Mouse (Mus musculus) heart, embryonic 16.5 days (tissue): ENCODE results near the gene Prkrip1. TPM values are rescaled to one million over a fixed set of nuclear protein-coding genes. Genes with fewer than 3 reads are reported as not detected.

Experiments used
- ATAC-seq: fragments of 200-750 bp; cut with Nextera tagmentation; replicated peaks from 2 replicates; pipeline ENCODE4 v1.8.0; 2017; ENCODE audit warnings: moderate number of reproducible peaks; ENCODE audit not compliant: insufficient read depth, low FRiP score; ENCODE audit errors: extremely low read depth
- H3K27ac ChIP-seq: fragments of 300-500 bp; sonication (generic); 2 replicates; pipeline ENCODE4 v1.5.1; 2014; ENCODE audit warnings: mild to moderate bottlenecking, low read length, control low read depth, moderate library complexity
- H3K27me3 ChIP-seq: fragments of 300-500 bp; sonication (generic); 2 replicates; pipeline ENCODE4 v1.6.1; 2014; ENCODE audit warnings: low read length, mixed read lengths; ENCODE audit not compliant: control insufficient read depth, insufficient read depth
- H3K36me3 ChIP-seq: fragments of 300-500 bp; sonication (generic); 2 replicates; pipeline ENCODE4 v1.6.1; 2014; ENCODE audit not compliant: control insufficient read depth, insufficient read depth
- H3K4me1 ChIP-seq: fragments of 300-500 bp; sonication (generic); 2 replicates; pipeline ENCODE4 v1.6.1; 2014; ENCODE audit warnings: low read length, mixed read lengths; ENCODE audit not compliant: control insufficient read depth, insufficient read depth
- H3K4me2 ChIP-seq: fragments of 300-500 bp; sonication (generic); 2 replicates; pipeline ENCODE4 v1.6.1; 2014; ENCODE audit warnings: low read depth, mild to moderate bottlenecking, control low read depth, low read length
- H3K4me3 ChIP-seq: fragments of 300-500 bp; sonication (generic); 2 replicates; pipeline ENCODE4 v1.5.1; 2014; ENCODE audit warnings: mild to moderate bottlenecking, control low read depth, low read length
- H3K9ac ChIP-seq: fragments of 300-500 bp; sonication (generic); 2 replicates; pipeline ENCODE4 v1.6.1; 2014; ENCODE audit warnings: low read length, control low read depth
- H3K9me3 ChIP-seq: fragments of 300-500 bp; sonication (generic); replicated peaks from 2 replicates; pipeline ENCODE4 v1.6.1; 2016; ENCODE audit warnings: low read length; ENCODE audit not compliant: control insufficient read depth
- WGBS: fragments of 180-500 bp; shearing (Covaris S2); extraction: QIAGEN DNeasy Blood & Tissue Kit; methylation state at CpG from one replicate; pipeline ENCODE4 v1.1.7; 2014; 5-methylcytosine and 5-hydroxymethylcytosine counted together
- polyA plus RNA-seq: library from polyadenylated mRNA; unstranded; fragments of >200 nt; fragmentation: Nextera tagmentation; extraction: Ambion mirVana; gene quantifications from 2 replicates; pipeline ENCODE4 v1.2.1, GENCODE M21; 2015

Gene Prkrip1
- polyA plus RNA-seq, 1 experiment from 2014 or later: 37.7 TPM

GRCm38 (mm10) chr5:136240381-136240780, 41.6 kb upstream of the Prkrip1 start:
- H3K27me3 ChIP-seq: peaks cover 39% of the 10 kb centered on the region

GRCm38 (mm10) chr5:136237607-136238006, 38.8 kb upstream of the Prkrip1 start:
- 4% methylated on average over 19 of the region's 19 CpGs for WGBS
- no peak for ATAC-seq

More at GRCm38 (mm10) chr5:136240381-136240780, 41.6 kb upstream of the Prkrip1 start:
- H3K27ac ChIP-seq: no peak overlapping the region
- no peak for ATAC-seq
- peaks cover 9% of the 10 kb centered on the region for H3K4me1 ChIP-seq
- no peak overlapping the region for H3K4me3 ChIP-seq
- H3K4me2 ChIP-seq: no peak overlapping the region
- H3K9ac ChIP-seq: no peak overlapping the region
- H3K9me3 ChIP-seq: no peaks in the 10 kb centered on the region
- H3K36me3 ChIP-seq: no peaks in the 10 kb centered on the region
- WGBS: 48% methylated on average over 1 of the region's 1 CpGs

GRCm38 (mm10) chr5:136236611-136237010, 37.8 kb upstream of the Prkrip1 start:
- Histone ChIP-seq H3K27ac (no peak overlapping the region), H3K9me3 (no peaks in the 10 kb centered on the region), H3K27me3 (peaks cover 41% of the 10 kb centered on the region), H3K4me3 (no peak overlapping the region), H3K4me2 (no peak overlapping the region), H3K4me1 (no peaks in the 10 kb centered on the region; the same call in 1 of the 2 replicates), H3K9ac (no peak overlapping the region), H3K36me3 (no peaks in the 10 kb centered on the region)
- no peak for ATAC-seq
- WGBS: 58% methylated on average over 5 of the region's 5 CpGs

More at GRCm38 (mm10) chr5:136237607-136238006, 38.8 kb upstream of the Prkrip1 start:
- H3K9me3 ChIP-seq: no peaks in the 10 kb centered on the region
- H3K4me3 ChIP-seq: peak overlapping the region; percentile 25
- H3K27me3 ChIP-seq: peaks cover 44% of the 10 kb centered on the region
- no peaks in the 10 kb centered on the region; the same call in 1 of the 2 replicates for H3K4me1 ChIP-seq
- H3K36me3 ChIP-seq: no peaks in the 10 kb centered on the region
- H3K27ac ChIP-seq: no peak overlapping the region
- H3K4me2 ChIP-seq: peak overlapping the region; percentile 53
- H3K9ac ChIP-seq: no peak overlapping the region

DNA sequence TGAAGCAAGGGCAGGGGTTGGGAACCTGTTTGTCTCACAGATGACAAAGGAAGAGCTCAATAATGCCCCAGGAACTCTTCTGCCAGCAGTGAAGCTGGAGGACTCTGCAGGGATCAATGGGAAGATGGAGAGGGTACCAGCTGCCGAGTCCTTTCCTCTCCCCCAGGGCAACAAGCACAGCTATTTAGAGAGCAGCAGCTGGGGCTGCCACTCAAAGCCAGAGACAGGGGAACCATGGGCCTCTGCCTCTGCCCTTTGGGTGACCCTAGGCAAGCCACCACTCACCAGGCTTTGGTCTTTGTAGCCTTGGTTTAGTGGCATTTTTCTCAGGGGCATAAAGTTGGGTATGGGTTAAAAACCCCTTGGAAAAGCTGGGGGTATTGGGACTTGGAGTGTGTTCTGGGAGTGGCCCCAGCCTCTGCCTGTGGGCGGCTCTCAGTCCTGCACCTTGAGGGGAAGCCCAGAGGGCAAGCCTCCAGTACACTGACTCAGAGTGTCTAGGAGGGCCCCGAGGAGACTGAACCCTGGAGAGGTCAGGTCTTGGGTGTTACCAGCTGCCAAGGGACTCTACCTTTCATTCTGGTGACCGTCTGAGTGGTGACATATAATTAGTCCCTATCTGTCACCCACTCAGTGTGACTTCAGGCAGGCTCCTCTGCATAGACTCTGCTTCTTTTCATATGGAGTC, 31.7 kb upstream of the Prkrip1 start:
- Histone ChIP-seq H3K27me3 (peaks cover 20% of the 10 kb centered on the region), H3K36me3 (no peaks in the 10 kb centered on the region), H3K4me1 (no peaks in the 10 kb centered on the region), H3K4me3 (no peak overlapping the region), H3K4me2 (no peak overlapping the region), H3K9me3 (no peaks in the 10 kb centered on the region), H3K9ac (no peak overlapping the region), H3K27ac (no peak overlapping the region)
- ATAC-seq: no peak
- 58% methylated on average over 4 of the region's 4 CpGs for WGBS

DNA sequence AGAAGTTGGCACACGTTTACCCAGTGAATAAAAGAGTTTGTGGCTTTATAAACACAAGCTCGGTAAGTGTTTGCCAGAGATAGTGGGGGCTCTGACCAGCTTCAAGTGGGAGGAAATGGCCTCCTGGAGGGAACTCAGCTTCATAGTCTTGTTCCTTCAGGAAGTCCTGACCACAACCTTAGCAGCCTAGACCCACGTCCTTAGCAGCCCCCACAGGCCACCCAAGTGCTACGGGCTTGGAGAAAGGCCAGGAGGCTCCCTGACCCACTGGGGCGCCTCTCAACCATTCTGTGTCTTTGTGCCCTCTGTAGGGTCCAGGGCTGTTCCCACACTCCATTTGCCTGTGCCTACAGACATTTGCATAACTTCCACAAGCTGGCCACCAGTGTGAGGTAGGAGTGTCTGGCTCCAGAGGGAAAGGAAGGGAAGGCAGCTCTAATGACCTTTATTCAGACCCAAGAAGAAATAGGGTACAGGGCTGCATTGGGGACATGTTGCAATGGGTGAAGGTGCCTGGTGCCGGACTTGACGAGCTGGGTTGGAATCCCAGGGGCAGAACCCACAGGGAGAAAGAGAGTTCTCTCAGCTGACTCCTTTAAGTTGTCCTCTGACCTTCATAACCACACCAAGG, 27.6 kb upstream of the Prkrip1 start:
- no peak overlapping the region for H3K4me2 ChIP-seq
- WGBS: 61% methylated on average over 7 of the region's 7 CpGs
- H3K4me3 ChIP-seq: no peak overlapping the region
- H3K27ac ChIP-seq: no peak overlapping the region
- no peak overlapping the region for H3K9ac ChIP-seq
- H3K36me3 ChIP-seq: peaks cover 3% of the 10 kb centered on the region; the same call in 1 of the 2 replicates
- peaks cover 3% of the 10 kb centered on the region for H3K27me3 ChIP-seq
- ATAC-seq: no peak
- H3K9me3 ChIP-seq: no peaks in the 10 kb centered on the region
- H3K4me1 ChIP-seq: no peaks in the 10 kb centered on the region

DNA sequence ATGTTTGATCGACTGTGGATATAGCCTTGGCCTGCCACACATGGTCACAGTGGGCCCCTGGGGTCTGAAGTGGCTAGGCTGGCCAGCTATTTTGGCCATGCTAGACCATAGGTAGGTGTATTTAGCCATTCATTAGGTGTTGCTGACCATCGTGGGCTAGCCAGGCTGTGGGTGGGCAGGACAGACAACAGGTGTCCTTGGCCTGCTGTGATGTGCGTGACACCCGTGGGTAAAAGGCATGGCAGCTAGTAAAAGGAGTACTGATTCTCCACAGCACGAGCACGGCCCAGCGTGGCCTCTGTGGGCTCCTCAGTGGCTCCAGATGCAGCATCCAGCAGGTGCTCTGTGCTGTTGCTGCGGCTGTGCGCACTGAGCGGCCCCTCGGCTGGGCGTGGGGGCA, 19.8 kb upstream of the Prkrip1 start:
- H3K9ac ChIP-seq: no peak overlapping the region
- no peak for ATAC-seq
- WGBS: 74% methylated on average over 12 of the region's 12 CpGs
- no peak overlapping the region for H3K4me2 ChIP-seq
- no peak overlapping the region for H3K27ac ChIP-seq
- 0 out of 2 replicates have a peak, but pooled peaks cover 4% of the 10 kb centered on the region for H3K9me3 ChIP-seq
- no peak overlapping the region for H3K4me3 ChIP-seq
- no peaks in the 10 kb centered on the region for H3K27me3 ChIP-seq
- H3K36me3 ChIP-seq: no peaks in the 10 kb centered on the region
- no peaks in the 10 kb centered on the region for H3K4me1 ChIP-seq

GRCm38 (mm10) chr5:136217932-136218381, 19.2 kb upstream of the Prkrip1 start:
- 0 out of 2 replicates have a peak, but pooled peaks cover 4% of the 10 kb centered on the region for H3K9me3 ChIP-seq
- no peak overlapping the region for H3K27ac ChIP-seq
- no peak overlapping the region for H3K4me3 ChIP-seq
- H3K4me1 ChIP-seq: no peaks in the 10 kb centered on the region
- WGBS: 52% methylated on average over 4 of the region's 4 CpGs
- H3K36me3 ChIP-seq: no peaks in the 10 kb centered on the region
- no peaks in the 10 kb centered on the region for H3K27me3 ChIP-seq
- no peak overlapping the region for H3K4me2 ChIP-seq
- ATAC-seq: no peak
- no peak overlapping the region for H3K9ac ChIP-seq

DNA sequence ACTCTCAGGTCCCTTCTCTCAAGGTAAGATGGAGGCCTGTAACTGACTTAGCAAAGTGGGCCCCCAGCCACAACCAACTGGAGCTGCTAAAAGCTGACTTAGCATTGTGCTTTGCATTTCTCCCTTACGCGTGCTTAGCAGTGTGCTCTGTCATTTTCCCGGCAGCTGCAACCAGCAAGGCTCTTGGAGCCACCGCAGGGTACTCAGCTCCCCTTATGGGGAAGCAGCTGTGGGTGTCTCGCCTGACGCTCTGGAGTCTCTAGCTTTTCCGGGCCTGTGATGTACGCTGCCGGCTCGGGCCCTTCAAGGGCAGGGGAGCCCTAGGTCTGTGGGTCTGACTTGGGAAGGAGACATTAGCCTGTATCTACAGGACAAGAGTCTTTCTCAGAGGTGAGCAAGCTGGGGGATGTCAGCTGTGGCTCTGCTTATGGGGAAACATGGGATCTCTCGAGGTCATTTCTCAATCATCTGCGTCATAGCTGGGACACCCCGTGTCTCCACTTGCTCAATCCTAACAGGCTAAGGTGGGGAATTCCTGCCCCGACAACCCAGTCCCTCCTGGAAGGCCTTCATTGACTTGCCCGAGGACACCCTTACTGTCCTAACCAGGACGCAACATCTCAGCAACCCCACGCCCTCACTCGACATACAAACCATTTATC, 18.4 kb upstream of the Prkrip1 start:
- Histone ChIP-seq H3K9me3 (0 out of 2 replicates have a peak, but pooled peaks cover 4% of the 10 kb centered on the region), H3K27ac (no peak overlapping the region), H3K9ac (no peak overlapping the region), H3K4me1 (no peaks in the 10 kb centered on the region), H3K36me3 (no peaks in the 10 kb centered on the region), H3K27me3 (no peaks in the 10 kb centered on the region), H3K4me3 (no peak overlapping the region), H3K4me2 (no peak overlapping the region)
- no peak for ATAC-seq
- WGBS: 77% methylated on average over 18 of the region's 18 CpGs

DNA sequence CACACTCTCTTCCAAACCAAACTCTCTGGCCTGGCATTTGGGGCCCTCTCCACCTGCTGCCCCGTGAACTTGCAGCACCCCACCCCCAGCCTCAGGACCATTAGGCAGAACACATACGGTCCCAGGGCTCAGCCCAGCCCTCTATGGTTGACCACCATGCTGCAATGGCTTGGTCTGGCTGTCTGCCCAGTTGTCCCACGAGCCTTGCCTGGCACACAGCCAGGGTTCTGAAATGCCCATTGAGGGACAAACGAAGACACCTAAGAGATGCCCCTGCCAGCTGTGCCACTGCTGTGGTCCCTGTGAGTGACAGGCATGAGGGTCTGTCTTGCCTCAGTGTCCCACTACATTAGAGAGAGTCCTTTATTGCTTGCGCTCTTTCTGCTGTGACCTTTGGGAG, 17.2 kb upstream of the Prkrip1 start:
- H3K4me1 ChIP-seq: no peaks in the 10 kb centered on the region
- no peak overlapping the region for H3K9ac ChIP-seq
- 0 out of 2 replicates have a peak, but pooled peaks cover 4% of the 10 kb centered on the region for H3K9me3 ChIP-seq
- no peaks in the 10 kb centered on the region for H3K36me3 ChIP-seq
- H3K4me3 ChIP-seq: no peak overlapping the region
- H3K27me3 ChIP-seq: no peaks in the 10 kb centered on the region
- H3K27ac ChIP-seq: no peak overlapping the region
- no peak overlapping the region for H3K4me2 ChIP-seq
- 54% methylated on average over 5 of the region's 5 CpGs for WGBS
- ATAC-seq: no peak
